Mouse (Mus musculus): ENCODE data around the gene Ech1. TPM values are rescaled to one million over a fixed set of nuclear protein-coding genes. Genes with fewer than 3 reads are reported as not detected.

Ech1 gene
- 60.7 TPM for polyA plus RNA-seq (2015; fragmentation: Illumina TruSeq; extraction: RNeasy Lipid Tissue Mini Kit (QIAGEN cat#74804); ENCODE audit: insufficient read depth, low replicate concordance)

GRCm38 (mm10) chr7:28824941-28825685 is at the start of gene Ech1:
Gene Ech1, plus strand, starts transcription at chr7:28825217.

GRCm38 (mm10) chr7:28788307-28789195 is 36.5 kb upstream of the Ech1 start, which contains the start of gene Rinl:
Gene Rinl, plus strand, starts transcription at chr7:28788969.

GRCm38 (mm10) chr7:28808221-28808941 is 16.6 kb upstream of the Ech1 start, which contains the start of gene Hnrnpl:
Gene Hnrnpl, plus strand, starts transcription at chr7:28808541.

GRCm38 (mm10) chr7:28833723-28834347 is 8.8 kb downstream of the Ech1 start, which contains the start of gene Lgals4:
Gene Lgals4, plus strand, starts transcription at chr7:28833854.

GRCm38 (mm10) chr7:28863540-28863939 is 38.5 kb downstream of the Ech1 start, which contains the start of gene Lgals7:
Gene Lgals7, plus strand, starts transcription at chr7:28863853.

GRCm38 (mm10) chr7:28881199-28881598 is 56.2 kb downstream of the Ech1 start, which contains the start of gene Capn12:
Gene Capn12, plus strand, starts transcription at chr7:28881422.

Other genes with a start within 250 kb of the Ech1 start
- gene Samd4b, start 227.1 kb upstream of the Ech1 start, polyA plus RNA-seq (2015; fragmentation: Illumina TruSeq; extraction: RNeasy Lipid Tissue Mini Kit (QIAGEN cat#74804); ENCODE audit: insufficient read depth, low replicate concordance) = 11.7 TPM
- gene Pak4, start 227.0 kb upstream of the Ech1 start, polyA plus RNA-seq (2015; fragmentation: Illumina TruSeq; extraction: RNeasy Lipid Tissue Mini Kit (QIAGEN cat#74804); ENCODE audit: insufficient read depth, low replicate concordance) = 4.7 TPM
- not detected for gene Acp7, start 193.9 kb upstream of the Ech1 start, polyA plus RNA-seq (2015; fragmentation: Illumina TruSeq; extraction: RNeasy Lipid Tissue Mini Kit (QIAGEN cat#74804); ENCODE audit: insufficient read depth, low replicate concordance)
- gene Fbxo27, start 132.4 kb upstream of the Ech1 start, polyA plus RNA-seq (2015; fragmentation: Illumina TruSeq; extraction: RNeasy Lipid Tissue Mini Kit (QIAGEN cat#74804); ENCODE audit: insufficient read depth, low replicate concordance) = 1.8 TPM
- gene Fbxo17, start 108.4 kb upstream of the Ech1 start, polyA plus RNA-seq (2015; fragmentation: Illumina TruSeq; extraction: RNeasy Lipid Tissue Mini Kit (QIAGEN cat#74804); ENCODE audit: insufficient read depth, low replicate concordance) = 2.4 TPM
- 43.0 TPM for gene Mrps12, start 83.4 kb upstream of the Ech1 start, polyA plus RNA-seq (2015; fragmentation: Illumina TruSeq; extraction: RNeasy Lipid Tissue Mini Kit (QIAGEN cat#74804); ENCODE audit: insufficient read depth, low replicate concordance)
- 4.0 TPM for gene Sars2, start 83.2 kb upstream of the Ech1 start, polyA plus RNA-seq (2015; fragmentation: Illumina TruSeq; extraction: RNeasy Lipid Tissue Mini Kit (QIAGEN cat#74804); ENCODE audit: insufficient read depth, low replicate concordance)
- gene Ccer2, start 69.0 kb upstream of the Ech1 start, polyA plus RNA-seq (2015; fragmentation: Illumina TruSeq; extraction: RNeasy Lipid Tissue Mini Kit (QIAGEN cat#74804); ENCODE audit: insufficient read depth, low replicate concordance) = not detected
- gene Sirt2, start 58.5 kb upstream of the Ech1 start, polyA plus RNA-seq (2015; fragmentation: Illumina TruSeq; extraction: RNeasy Lipid Tissue Mini Kit (QIAGEN cat#74804); ENCODE audit: insufficient read depth, low replicate concordance) = 47.7 TPM
- gene Nfkbib, start 57.7 kb upstream of the Ech1 start, polyA plus RNA-seq (2015; fragmentation: Illumina TruSeq; extraction: RNeasy Lipid Tissue Mini Kit (QIAGEN cat#74804); ENCODE audit: insufficient read depth, low replicate concordance) = 8.3 TPM
- 77.4 TPM for gene Rinl, start 36.2 kb upstream of the Ech1 start, polyA plus RNA-seq (2015; fragmentation: Illumina TruSeq; extraction: RNeasy Lipid Tissue Mini Kit (QIAGEN cat#74804); ENCODE audit: insufficient read depth, low replicate concordance)
- 532 TPM for gene Hnrnpl, start 16.7 kb upstream of the Ech1 start, polyA plus RNA-seq (2015; fragmentation: Illumina TruSeq; extraction: RNeasy Lipid Tissue Mini Kit (QIAGEN cat#74804); ENCODE audit: insufficient read depth, low replicate concordance)
- gene Lgals4, start 8.6 kb downstream of the Ech1 start, polyA plus RNA-seq (2015; fragmentation: Illumina TruSeq; extraction: RNeasy Lipid Tissue Mini Kit (QIAGEN cat#74804); ENCODE audit: insufficient read depth, low replicate concordance) = 26.4 TPM
- not detected for gene Lgals7, start 38.6 kb downstream of the Ech1 start, polyA plus RNA-seq (2015; fragmentation: Illumina TruSeq; extraction: RNeasy Lipid Tissue Mini Kit (QIAGEN cat#74804); ENCODE audit: insufficient read depth, low replicate concordance)
- gene Capn12, start 56.2 kb downstream of the Ech1 start, polyA plus RNA-seq (2015; fragmentation: Illumina TruSeq; extraction: RNeasy Lipid Tissue Mini Kit (QIAGEN cat#74804); ENCODE audit: insufficient read depth, low replicate concordance) = not detected
- 115 TPM for gene Actn4, start 137.1 kb downstream of the Ech1 start, polyA plus RNA-seq (2015; fragmentation: Illumina TruSeq; extraction: RNeasy Lipid Tissue Mini Kit (QIAGEN cat#74804); ENCODE audit: insufficient read depth, low replicate concordance)
- 219 TPM for gene Eif3k, start 156.6 kb downstream of the Ech1 start, polyA plus RNA-seq (2015; fragmentation: Illumina TruSeq; extraction: RNeasy Lipid Tissue Mini Kit (QIAGEN cat#74804); ENCODE audit: insufficient read depth, low replicate concordance)
- 73.6 TPM for gene Map4k1, start 156.8 kb downstream of the Ech1 start, polyA plus RNA-seq (2015; fragmentation: Illumina TruSeq; extraction: RNeasy Lipid Tissue Mini Kit (QIAGEN cat#74804); ENCODE audit: insufficient read depth, low replicate concordance)

Data from spleen, adult 10 weeks (tissue).